Mouse (Mus musculus): ENCODE results near the gene Tmem184b. TPM values are rescaled to one million over a fixed set of nuclear protein-coding genes. Genes with fewer than 3 reads are reported as not detected.
A peak's percentile ranks its signal among the peaks of the same experiment; 100 is the strongest.

Gene Tmem184b
- polyA plus RNA-seq, 1 experiment from 2014 or later = 56.6 TPM

DNA sequence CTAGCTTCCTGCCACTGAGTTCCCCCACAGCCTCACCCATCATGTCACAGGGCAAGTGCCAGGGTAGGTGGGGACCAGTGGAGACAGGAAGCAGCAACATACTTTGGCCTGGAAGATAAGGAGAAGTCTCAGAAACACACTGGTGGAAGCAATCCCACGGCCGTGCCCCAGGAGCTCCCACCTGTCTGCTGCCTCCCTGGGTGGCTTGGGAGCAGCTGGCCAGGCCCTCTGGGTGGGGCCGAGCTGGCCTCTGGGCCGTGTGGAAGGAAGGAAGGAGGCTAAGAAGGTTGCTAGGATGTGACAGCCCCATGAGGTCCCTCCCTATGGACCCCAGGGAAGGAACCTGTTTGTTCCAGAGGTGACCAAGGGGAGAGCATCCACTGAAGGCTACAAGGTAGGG, 42.3 kb downstream of the Tmem184b start:
- Histone ChIP-seq H3K4me3 (ENCODE audit: low read depth, low read length) (no peak overlapping the region), H3K9me3 (ENCODE audit: control insufficient read depth, low read length) (no peaks in the 10 kb centered on the region), H3K27me3 (replicated peaks; ENCODE audit: control insufficient read depth, insufficient read depth, low read length) (no peaks in the 10 kb centered on the region), H3K36me3 (ENCODE audit: control insufficient read depth, insufficient read depth, low read length) (peaks cover 50% of the 10 kb centered on the region), H3K4me1 (replicated peaks; ENCODE audit: control insufficient read depth, insufficient read depth, low read length) (peaks cover 40% of the 10 kb centered on the region), H3K27ac (ENCODE audit: low read depth) (0 out of 2 replicates have a peak overlapping the region, but pooled peaks have one; percentile 22), H3K9ac (ENCODE audit: low read length) (no peak overlapping the region), H3K4me2 (ENCODE audit: low read length) (no peak overlapping the region)
- no peak for ATAC-seq (replicated peaks; ENCODE audit: low FRiP score, low TSS enrichment, low read depth)
- 49% methylated on average over 4 of the region's 4 CpGs for WGBS
- DNase-seq (ENCODE audit: low spot score) = no peak

- WGBS = 42% methylated on average over 7 of the region's 7 CpGs
- Histone ChIP-seq H3K9ac (ENCODE audit: low read length) (no peak overlapping the region), H3K27ac (ENCODE audit: low read depth) (0 out of 2 replicates have a peak overlapping the region, but pooled peaks have one; percentile 33), H3K4me1 (replicated peaks; ENCODE audit: control insufficient read depth, insufficient read depth, low read length) (peaks cover 40% of the 10 kb centered on the region), H3K36me3 (ENCODE audit: control insufficient read depth, insufficient read depth, low read length) (peaks cover 44% of the 10 kb centered on the region), H3K4me3 (ENCODE audit: low read depth, low read length) (no peak overlapping the region), H3K9me3 (ENCODE audit: control insufficient read depth, low read length) (no peaks in the 10 kb centered on the region), H3K27me3 (replicated peaks; ENCODE audit: control insufficient read depth, insufficient read depth, low read length) (no peaks in the 10 kb centered on the region), H3K4me2 (ENCODE audit: low read length) (no peak overlapping the region)
- no peak for DNase-seq (ENCODE audit: low spot score)
- ATAC-seq (replicated peaks; ENCODE audit: low FRiP score, low TSS enrichment, low read depth) = no peak
Observed at GRCm38 (mm10) chr15:79360371-79360770, 43.0 kb downstream of the Tmem184b start.

DNA sequence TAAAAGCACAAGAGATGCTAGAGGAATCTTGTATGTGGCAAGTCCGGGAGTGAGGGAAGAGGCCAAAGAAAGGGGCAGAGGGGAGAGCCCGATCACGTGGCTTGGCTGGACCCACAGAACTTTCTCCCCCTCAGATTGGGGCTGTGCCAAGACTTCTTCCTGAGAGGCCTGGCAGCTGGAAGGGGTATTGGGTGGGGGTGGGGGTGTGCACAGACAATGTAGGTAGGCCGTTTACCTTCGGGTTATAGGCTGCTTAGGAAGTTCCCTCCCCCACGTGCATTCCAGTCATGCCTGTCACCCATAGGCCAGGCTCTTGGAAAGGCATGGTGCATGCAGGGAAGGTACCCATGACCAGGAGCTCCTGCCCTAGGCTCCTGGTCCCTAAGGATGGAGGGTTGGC, 43.4 kb downstream of the Tmem184b start:
- H3K27me3 ChIP-seq (replicated peaks; ENCODE audit: control insufficient read depth, insufficient read depth, low read length) = no peaks in the 10 kb centered on the region
- no peak for ATAC-seq (replicated peaks; ENCODE audit: low FRiP score, low TSS enrichment, low read depth)
- no peak overlapping the region for H3K4me3 ChIP-seq (ENCODE audit: low read depth, low read length)
- H3K27ac ChIP-seq (ENCODE audit: low read depth) = 0 out of 2 replicates have a peak overlapping the region, but pooled peaks have one; percentile 33
- no peak overlapping the region for H3K4me2 ChIP-seq (ENCODE audit: low read length)
- H3K9me3 ChIP-seq (ENCODE audit: control insufficient read depth, low read length) = no peaks in the 10 kb centered on the region
- peaks cover 39% of the 10 kb centered on the region for H3K36me3 ChIP-seq (ENCODE audit: control insufficient read depth, insufficient read depth, low read length)
- no peak overlapping the region for H3K9ac ChIP-seq (ENCODE audit: low read length)
- WGBS = 21% methylated on average over 6 of the region's 6 CpGs
- DNase-seq (ENCODE audit: low spot score) = no peak
- H3K4me1 ChIP-seq (replicated peaks; ENCODE audit: control insufficient read depth, insufficient read depth, low read length) = peaks cover 40% of the 10 kb centered on the region

GRCm38 (mm10) chr15:79357974-79358690, 45.2 kb downstream of the Tmem184b start:
- WGBS = 41% methylated on average over 12 of the region's 12 CpGs
- Histone ChIP-seq H3K4me1 (replicated peaks; ENCODE audit: control insufficient read depth, insufficient read depth, low read length) (peaks cover 40% of the 10 kb centered on the region), H3K27me3 (replicated peaks; ENCODE audit: control insufficient read depth, insufficient read depth, low read length) (no peaks in the 10 kb centered on the region), H3K27ac (ENCODE audit: low read depth) (peak overlapping the region; percentile 76; the same call in 1 of the 2 replicates), H3K36me3 (ENCODE audit: control insufficient read depth, insufficient read depth, low read length) (peaks cover 24% of the 10 kb centered on the region), H3K4me3 (ENCODE audit: low read depth, low read length) (peak overlapping the region; percentile 49), H3K9ac (ENCODE audit: low read length) (no peak overlapping the region), H3K4me2 (ENCODE audit: low read length) (peak overlapping the region; percentile 99), H3K9me3 (ENCODE audit: control insufficient read depth, low read length) (no peaks in the 10 kb centered on the region)
- ATAC-seq (replicated peaks; ENCODE audit: low FRiP score, low TSS enrichment, low read depth) (0 out of 2 replicates have a peak, but pooled peaks have one; percentile 7), DNase-seq (ENCODE audit: low spot score) (no peak)

- Histone ChIP-seq H3K4me2 (ENCODE audit: low read length) (peak overlapping the region; percentile 99), H3K9ac (ENCODE audit: low read length) (peak overlapping the region; percentile 51), H3K36me3 (ENCODE audit: control insufficient read depth, insufficient read depth, low read length) (peaks cover 15% of the 10 kb centered on the region), H3K9me3 (ENCODE audit: control insufficient read depth, low read length) (no peaks in the 10 kb centered on the region), H3K27me3 (replicated peaks; ENCODE audit: control insufficient read depth, insufficient read depth, low read length) (no peaks in the 10 kb centered on the region), H3K4me3 (ENCODE audit: low read depth, low read length) (peak overlapping the region; percentile 49), H3K4me1 (replicated peaks; ENCODE audit: control insufficient read depth, insufficient read depth, low read length) (peaks cover 40% of the 10 kb centered on the region), H3K27ac (ENCODE audit: low read depth) (peak overlapping the region; percentile 76)
- DNase-seq (ENCODE audit: low spot score) (peak; percentile 88), ATAC-seq (replicated peaks; ENCODE audit: low FRiP score, low TSS enrichment, low read depth) (peak; percentile 80)
- under 1% methylated on average over 70 of the region's 77 CpGs for WGBS
Observed at GRCm38 (mm10) chr15:79357036-79357911, 46.1 kb downstream of the Tmem184b start.

DNA sequence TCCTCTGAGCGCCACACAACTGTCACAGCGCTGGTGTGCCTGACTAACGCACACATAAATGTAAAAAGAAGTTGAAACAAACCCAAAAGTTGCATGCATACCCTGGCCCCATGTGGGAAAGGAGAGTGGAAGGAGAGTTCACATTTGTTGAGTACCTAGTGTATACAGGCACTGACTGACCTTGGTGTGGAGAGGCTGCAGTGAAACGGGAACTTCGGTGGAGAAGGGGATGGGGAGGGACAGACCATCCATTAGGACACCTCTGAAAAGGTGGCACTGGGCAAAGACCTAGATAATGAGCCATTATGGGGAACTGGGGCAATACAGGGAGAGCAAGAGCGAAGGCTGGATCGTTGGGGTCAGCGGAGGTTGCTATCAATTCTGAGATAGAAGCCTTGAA, 46.9 kb downstream of the Tmem184b start:
- WGBS = 73% methylated on average over 8 of the region's 8 CpGs
- Histone ChIP-seq H3K4me1 (replicated peaks; ENCODE audit: control insufficient read depth, insufficient read depth, low read length) (peaks cover 42% of the 10 kb centered on the region), H3K9me3 (ENCODE audit: control insufficient read depth, low read length) (no peaks in the 10 kb centered on the region), H3K4me2 (ENCODE audit: low read length) (peak overlapping the region; percentile 99), H3K36me3 (ENCODE audit: control insufficient read depth, insufficient read depth, low read length) (peaks cover 7% of the 10 kb centered on the region), H3K27me3 (replicated peaks; ENCODE audit: control insufficient read depth, insufficient read depth, low read length) (no peaks in the 10 kb centered on the region), H3K4me3 (ENCODE audit: low read depth, low read length) (peak overlapping the region; percentile 49), H3K9ac (ENCODE audit: low read length) (peak overlapping the region; percentile 51), H3K27ac (ENCODE audit: low read depth) (no peak overlapping the region)
- DNase-seq (ENCODE audit: low spot score) (no peak), ATAC-seq (replicated peaks; ENCODE audit: low FRiP score, low TSS enrichment, low read depth) (no peak)

GRCm38 (mm10) chr15:79354619-79355018, 48.8 kb downstream of the Tmem184b start:
- Histone ChIP-seq H3K27me3 (replicated peaks; ENCODE audit: control insufficient read depth, insufficient read depth, low read length) (no peaks in the 10 kb centered on the region), H3K4me1 (replicated peaks; ENCODE audit: control insufficient read depth, insufficient read depth, low read length) (peaks cover 31% of the 10 kb centered on the region), H3K9ac (ENCODE audit: low read length) (no peak overlapping the region), H3K4me2 (ENCODE audit: low read length) (no peak overlapping the region), H3K9me3 (ENCODE audit: control insufficient read depth, low read length) (no peaks in the 10 kb centered on the region), H3K4me3 (ENCODE audit: low read depth, low read length) (no peak overlapping the region), H3K36me3 (ENCODE audit: control insufficient read depth, insufficient read depth, low read length) (0 out of 2 replicates have a peak, but pooled peaks cover 3% of the 10 kb centered on the region), H3K27ac (ENCODE audit: low read depth) (no peak overlapping the region)
- no peak for ATAC-seq (replicated peaks; ENCODE audit: low FRiP score, low TSS enrichment, low read depth)
- 86% methylated on average over 4 of the region's 4 CpGs for WGBS
- no peak for DNase-seq (ENCODE audit: low spot score)

DNA sequence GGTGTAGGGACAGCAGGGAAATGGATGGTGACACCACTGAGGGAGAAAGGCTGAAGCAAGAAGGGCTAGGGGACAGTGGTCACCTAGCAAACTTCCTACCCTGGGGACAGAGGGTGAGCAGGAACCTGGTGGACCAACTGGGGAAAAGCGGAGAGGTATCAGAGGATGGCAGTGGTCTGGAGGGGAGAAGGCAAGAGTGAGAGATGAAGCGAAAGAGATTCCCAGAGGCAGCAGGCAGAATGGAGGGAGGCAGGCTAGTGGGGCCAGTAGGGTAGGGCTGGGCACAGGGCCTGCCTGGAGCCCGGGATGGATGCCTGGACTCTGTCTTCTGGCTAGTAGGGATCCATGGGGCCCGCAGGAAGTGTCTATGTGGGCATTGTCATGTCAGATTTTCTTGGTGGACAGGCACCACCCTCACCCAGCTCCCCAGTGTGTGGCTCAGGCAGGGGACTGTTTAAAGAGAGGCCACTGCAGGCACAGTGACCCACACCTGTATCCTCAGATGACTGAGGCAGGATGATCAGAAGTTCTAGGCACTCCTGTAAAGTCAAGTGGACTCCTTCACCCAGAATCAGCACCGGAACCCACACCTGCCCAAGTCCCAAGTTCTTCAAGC, 49.6 kb downstream of the Tmem184b start:
- Histone ChIP-seq H3K4me1 (replicated peaks; ENCODE audit: control insufficient read depth, insufficient read depth, low read length) (peaks cover 29% of the 10 kb centered on the region), H3K27me3 (replicated peaks; ENCODE audit: control insufficient read depth, insufficient read depth, low read length) (no peaks in the 10 kb centered on the region), H3K9me3 (ENCODE audit: control insufficient read depth, low read length) (no peaks in the 10 kb centered on the region), H3K4me3 (ENCODE audit: low read depth, low read length) (no peak overlapping the region), H3K4me2 (ENCODE audit: low read length) (no peak overlapping the region), H3K9ac (ENCODE audit: low read length) (no peak overlapping the region), H3K36me3 (ENCODE audit: control insufficient read depth, insufficient read depth, low read length) (no peaks in the 10 kb centered on the region), H3K27ac (ENCODE audit: low read depth) (no peak overlapping the region)
- no peak for ATAC-seq (replicated peaks; ENCODE audit: low FRiP score, low TSS enrichment, low read depth)
- no peak for DNase-seq (ENCODE audit: low spot score)
- WGBS = 81% methylated on average over 5 of the region's 5 CpGs

Measured in intestine, embryonic 14.5 days (tissue).